Mouse (Mus musculus): ENCODE measurements at regions not wholly inside any gene's neighbourhood (a gene's known extent, or its start where the extent isn't known, plus 50 kb on each side); places are given as distances from the start of the nearest gene placed in this dataset.

GRCm38 (mm10) chr10:96948871-96949270 is 332.1 kb downstream of the Btg1 start:
- Histone ChIP-seq H3K36me3 (ENCODE audit: control insufficient read depth, insufficient read depth, low read length) (no peaks in the 10 kb centered on the region), H3K4me1 (ENCODE audit: control insufficient read depth, insufficient read depth, low read length) (no peaks in the 10 kb centered on the region), H3K27me3 (replicated peaks; ENCODE audit: control insufficient read depth, insufficient read depth, low read length) (no peaks in the 10 kb centered on the region), H3K27ac (ENCODE audit: insufficient read depth, low read depth, low read length) (no peak overlapping the region), H3K4me3 (ENCODE audit: insufficient read depth, low read depth, low read length) (no peak overlapping the region)
- TF ChIP-seq CTCF (conservative IDR thresholded peaks at IDR 0.05; ENCODE audit: insufficient read depth, insufficient read length, low read depth, low read length): no peak
- TF ChIP-seq POLR2A (IDR thresholded peaks at IDR 0.05; ENCODE audit: low read depth, low read length): no peak
- peak; percentile 10 for DNase-seq
- WGBS: 59% methylated on average over 2 of the region's 2 CpGs

- H3K27me3 ChIP-seq (replicated peaks; ENCODE audit: control insufficient read depth, insufficient read depth, low read length): no peaks in the 10 kb centered on the region; the same call in 1 of the 2 replicates
- no peak overlapping the region for H3K27ac ChIP-seq (ENCODE audit: insufficient read depth, low read depth, low read length)
- TF ChIP-seq CTCF (conservative IDR thresholded peaks at IDR 0.05; ENCODE audit: insufficient read depth, insufficient read length, low read depth, low read length) (no peak), POLR2A (IDR thresholded peaks at IDR 0.05; ENCODE audit: low read depth, low read length) (no peak)
- DNase-seq: no peak
- no peaks in the 10 kb centered on the region for H3K36me3 ChIP-seq (ENCODE audit: control insufficient read depth, insufficient read depth, low read length)
- 31% methylated on average over 12 of the region's 12 CpGs for WGBS
- 0 out of 2 replicates have a peak, but pooled peaks cover 2% of the 10 kb centered on the region for H3K4me1 ChIP-seq (ENCODE audit: control insufficient read depth, insufficient read depth, low read length)
- no peak overlapping the region for H3K4me3 ChIP-seq (ENCODE audit: insufficient read depth, low read depth, low read length)
Measured at GRCm38 (mm10) chr10:96955036-96955775, 338.4 kb downstream of the Btg1 start.

GRCm38 (mm10) chr10:96955776-96956448 is 339.1 kb downstream of the Btg1 start:
- H3K36me3 ChIP-seq (ENCODE audit: control insufficient read depth, insufficient read depth, low read length): no peaks in the 10 kb centered on the region
- 0 out of 2 replicates have a peak, but pooled peaks cover 2% of the 10 kb centered on the region for H3K4me1 ChIP-seq (ENCODE audit: control insufficient read depth, insufficient read depth, low read length)
- no peak for DNase-seq
- 37% methylated on average over 16 of the region's 16 CpGs for WGBS
- no peak overlapping the region for H3K27ac ChIP-seq (ENCODE audit: insufficient read depth, low read depth, low read length)
- TF ChIP-seq CTCF (conservative IDR thresholded peaks at IDR 0.05; ENCODE audit: insufficient read depth, insufficient read length, low read depth, low read length) (no peak), POLR2A (IDR thresholded peaks at IDR 0.05; ENCODE audit: low read depth, low read length) (no peak)
- H3K27me3 ChIP-seq (replicated peaks; ENCODE audit: control insufficient read depth, insufficient read depth, low read length): no peaks in the 10 kb centered on the region; the same call in 1 of the 2 replicates
- H3K4me3 ChIP-seq (ENCODE audit: insufficient read depth, low read depth, low read length): no peak overlapping the region

GRCm38 (mm10) chr10:96956449-96956834 is 339.6 kb downstream of the Btg1 start:
- TF ChIP-seq POLR2A (IDR thresholded peaks at IDR 0.05; ENCODE audit: low read depth, low read length) (no peak), CTCF (conservative IDR thresholded peaks at IDR 0.05; ENCODE audit: insufficient read depth, insufficient read length, low read depth, low read length) (no peak)
- 96% methylated on average over 5 of the region's 5 CpGs for WGBS
- DNase-seq: no peak

GRCm38 (mm10) chr10:96957019-96957418 is 340.2 kb downstream of the Btg1 start:
- H3K4me1 ChIP-seq (ENCODE audit: control insufficient read depth, insufficient read depth, low read length): 0 out of 2 replicates have a peak, but pooled peaks cover 2% of the 10 kb centered on the region

More at GRCm38 (mm10) chr10:96956449-96956834, 339.6 kb downstream of the Btg1 start:
- Histone ChIP-seq H3K36me3 (ENCODE audit: control insufficient read depth, insufficient read depth, low read length) (no peaks in the 10 kb centered on the region), H3K27ac (ENCODE audit: insufficient read depth, low read depth, low read length) (no peak overlapping the region), H3K4me1 (ENCODE audit: control insufficient read depth, insufficient read depth, low read length) (0 out of 2 replicates have a peak, but pooled peaks cover 2% of the 10 kb centered on the region), H3K27me3 (replicated peaks; ENCODE audit: control insufficient read depth, insufficient read depth, low read length) (no peaks in the 10 kb centered on the region; the same call in 1 of the 2 replicates), H3K4me3 (ENCODE audit: insufficient read depth, low read depth, low read length) (no peak overlapping the region)

GRCm38 (mm10) chr10:96969825-96970224 is 353.0 kb downstream of the Btg1 start:
- Histone ChIP-seq H3K4me3 (ENCODE audit: insufficient read depth, low read depth, low read length) (no peak overlapping the region), H3K27me3 (replicated peaks; ENCODE audit: control insufficient read depth, insufficient read depth, low read length) (no peaks in the 10 kb centered on the region), H3K4me1 (ENCODE audit: control insufficient read depth, insufficient read depth, low read length) (no peaks in the 10 kb centered on the region), H3K36me3 (ENCODE audit: control insufficient read depth, insufficient read depth, low read length) (no peaks in the 10 kb centered on the region), H3K27ac (ENCODE audit: insufficient read depth, low read depth, low read length) (no peak overlapping the region)
- 100% methylated on average over 1 of the region's 1 CpGs for WGBS
- no peak for DNase-seq
- TF ChIP-seq POLR2A (IDR thresholded peaks at IDR 0.05; ENCODE audit: low read depth, low read length) (no peak), CTCF (conservative IDR thresholded peaks at IDR 0.05; ENCODE audit: insufficient read depth, insufficient read length, low read depth, low read length) (no peak)

More at GRCm38 (mm10) chr10:96957019-96957418, 340.2 kb downstream of the Btg1 start:
- no peak for DNase-seq
- TF ChIP-seq CTCF (conservative IDR thresholded peaks at IDR 0.05; ENCODE audit: insufficient read depth, insufficient read length, low read depth, low read length) (no peak), POLR2A (IDR thresholded peaks at IDR 0.05; ENCODE audit: low read depth, low read length) (no peak)
- H3K4me3 ChIP-seq (ENCODE audit: insufficient read depth, low read depth, low read length): no peak overlapping the region
- WGBS: 90% methylated on average over 2 of the region's 2 CpGs
- no peaks in the 10 kb centered on the region; the same call in 1 of the 2 replicates for H3K27me3 ChIP-seq (replicated peaks; ENCODE audit: control insufficient read depth, insufficient read depth, low read length)
- no peak overlapping the region for H3K27ac ChIP-seq (ENCODE audit: insufficient read depth, low read depth, low read length)
- no peaks in the 10 kb centered on the region for H3K36me3 ChIP-seq (ENCODE audit: control insufficient read depth, insufficient read depth, low read length)

- Histone ChIP-seq H3K36me3 (ENCODE audit: control insufficient read depth, insufficient read depth, low read length) (no peaks in the 10 kb centered on the region), H3K4me3 (ENCODE audit: insufficient read depth, low read depth, low read length) (no peak overlapping the region), H3K27ac (ENCODE audit: insufficient read depth, low read depth, low read length) (no peak overlapping the region), H3K4me1 (ENCODE audit: control insufficient read depth, insufficient read depth, low read length) (no peaks in the 10 kb centered on the region), H3K27me3 (replicated peaks; ENCODE audit: control insufficient read depth, insufficient read depth, low read length) (no peaks in the 10 kb centered on the region)
- DNase-seq: no peak
- TF ChIP-seq CTCF (conservative IDR thresholded peaks at IDR 0.05; ENCODE audit: insufficient read depth, insufficient read length, low read depth, low read length) (no peak), POLR2A (IDR thresholded peaks at IDR 0.05; ENCODE audit: low read depth, low read length) (no peak)
- 81% methylated on average over 4 of the region's 4 CpGs for WGBS
Measured at GRCm38 (mm10) chr10:96970737-96971136, 353.9 kb downstream of the Btg1 start.

Measured in kidney, adult 2 months (tissue).